Mouse (Mus musculus) midbrain, embryonic 12.5 days (tissue): ENCODE data around the gene Hydin. TPM values are rescaled to one million over a fixed set of nuclear protein-coding genes. Genes with fewer than 3 reads are reported as not detected.
A peak's percentile ranks its signal among the peaks of the same experiment; 100 is the strongest.
"Not testable (repeated sequence)": the region's sequence is repeated elsewhere in the genome, so short reads cannot be mapped to it uniquely, and the experiment has no call there.

Experiments
- ATAC-seq: fragments of 200-750 bp; cut with Nextera tagmentation; 2 replicates; pipeline ENCODE4 v1.8.0; 2017; ENCODE audit warnings: low read depth, moderate TSS enrichment, moderate library complexity; ENCODE audit not compliant: low FRiP score
- H3K27ac ChIP-seq: fragments of 300-500 bp; sonication (generic); replicated peaks from 2 replicates; pipeline ENCODE4 v1.5.1; 2016; ENCODE audit warnings: mild to moderate bottlenecking
- H3K27me3 ChIP-seq: fragments of 300-500 bp; sonication (generic); 2 replicates; pipeline ENCODE4 v1.6.1; 2016; ENCODE audit warnings: mild to moderate bottlenecking
- H3K36me3 ChIP-seq: fragments of 300-500 bp; sonication (generic); 2 replicates; pipeline ENCODE4 v1.6.1; 2016
- H3K4me1 ChIP-seq: fragments of 300-500 bp; sonication (generic); 2 replicates; pipeline ENCODE4 v1.6.1; 2016
- H3K4me2 ChIP-seq: fragments of 300-500 bp; sonication (generic); replicated peaks from 2 replicates; pipeline ENCODE4 v1.6.1; 2016; ENCODE audit warnings: mild to moderate bottlenecking, moderate library complexity
- H3K4me3 ChIP-seq: fragments of 300-500 bp; sonication (generic); 2 replicates; pipeline ENCODE4 v1.5.1; 2016; ENCODE audit warnings: mild to moderate bottlenecking
- H3K9ac ChIP-seq: fragments of 300-500 bp; sonication (generic); replicated peaks from 2 replicates; pipeline ENCODE4 v1.6.1; 2016; ENCODE audit warnings: mild to moderate bottlenecking, moderate library complexity
- H3K9me3 ChIP-seq: fragments of 300-500 bp; sonication (generic); 2 replicates; pipeline ENCODE4 v1.6.1; 2016; ENCODE audit warnings: mild to moderate bottlenecking
- WGBS: fragments of 180-500 bp; shearing (Covaris S2); methylation state at CpG from one replicate; pipeline ENCODE4 v1.1.7; 2016; 5-methylcytosine and 5-hydroxymethylcytosine counted together
- polyA plus RNA-seq: library from polyadenylated mRNA; unstranded; fragments of >200 nt; fragmentation: Nextera tagmentation; extraction: Ambion mirVana; gene quantifications from 2 replicates; pipeline ENCODE4 v1.2.1, GENCODE M21; 2016

The Hydin gene
- polyA plus RNA-seq, 1 experiment from 2014 or later = 0.03 TPM

DNA sequence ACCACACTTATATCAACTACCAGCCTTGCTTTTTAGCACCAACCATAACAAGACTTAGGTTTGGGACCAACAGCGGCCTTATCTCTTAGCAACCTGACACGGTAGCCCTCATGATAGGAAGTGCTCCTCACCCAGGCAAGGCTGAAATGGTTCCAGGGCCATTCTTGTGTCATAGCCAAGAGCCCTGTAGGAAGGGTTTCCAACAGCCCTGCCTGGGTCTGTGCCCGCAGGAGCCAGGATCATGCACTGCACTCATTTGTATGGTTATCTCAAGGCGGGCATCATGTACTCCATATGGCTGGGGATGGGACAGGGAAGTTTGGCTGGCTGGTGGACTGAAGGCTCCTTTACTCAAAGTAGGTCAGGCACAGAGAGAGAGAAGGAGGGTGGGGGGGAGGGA lies 3.9 kb downstream of the Hydin start:
- 92% methylated on average over 4 of the region's 4 CpGs for WGBS
- Histone ChIP-seq H3K27me3 (0 out of 2 replicates have a peak, but pooled peaks cover 3% of the 10 kb centered on the region), H3K9ac (no peak overlapping the region), H3K36me3 (no peaks in the 10 kb centered on the region), H3K4me2 (no peak overlapping the region), H3K9me3 (no peaks in the 10 kb centered on the region), H3K27ac (no peak overlapping the region), H3K4me1 (peaks cover 16% of the 10 kb centered on the region), H3K4me3 (no peak overlapping the region)
- ATAC-seq = no peak

DNA sequence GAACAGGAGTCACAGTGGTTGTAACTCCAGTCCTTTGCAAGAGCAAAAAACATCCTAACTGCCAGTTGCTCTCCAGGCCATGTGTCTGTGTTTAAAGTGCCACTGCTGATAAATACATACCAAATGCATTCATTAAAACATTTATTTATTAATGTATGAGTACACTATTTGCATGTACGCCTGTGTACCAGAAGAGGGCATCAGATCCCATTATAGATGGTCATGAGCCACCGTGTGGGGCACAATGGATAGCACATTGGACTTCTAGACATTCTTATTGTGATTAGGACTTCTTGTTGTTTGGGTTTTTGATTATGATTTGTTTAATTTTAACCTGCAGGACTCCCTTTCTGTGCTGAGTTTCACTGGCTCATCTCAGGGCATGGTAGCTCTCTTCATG lies 6.6 kb downstream of the Hydin start:
- H3K27me3 ChIP-seq = no peaks in the 10 kb centered on the region
- WGBS = 74% methylated on average over 2 of the region's 2 CpGs
- no peak for ATAC-seq
- peaks cover 11% of the 10 kb centered on the region; the same call in 1 of the 2 replicates for H3K4me1 ChIP-seq
- H3K36me3 ChIP-seq = no peaks in the 10 kb centered on the region
- H3K27ac ChIP-seq = no peak overlapping the region
- H3K4me3 ChIP-seq = no peak overlapping the region
- no peaks in the 10 kb centered on the region for H3K9me3 ChIP-seq
- H3K4me2 ChIP-seq = no peak overlapping the region
- H3K9ac ChIP-seq = no peak overlapping the region

DNA sequence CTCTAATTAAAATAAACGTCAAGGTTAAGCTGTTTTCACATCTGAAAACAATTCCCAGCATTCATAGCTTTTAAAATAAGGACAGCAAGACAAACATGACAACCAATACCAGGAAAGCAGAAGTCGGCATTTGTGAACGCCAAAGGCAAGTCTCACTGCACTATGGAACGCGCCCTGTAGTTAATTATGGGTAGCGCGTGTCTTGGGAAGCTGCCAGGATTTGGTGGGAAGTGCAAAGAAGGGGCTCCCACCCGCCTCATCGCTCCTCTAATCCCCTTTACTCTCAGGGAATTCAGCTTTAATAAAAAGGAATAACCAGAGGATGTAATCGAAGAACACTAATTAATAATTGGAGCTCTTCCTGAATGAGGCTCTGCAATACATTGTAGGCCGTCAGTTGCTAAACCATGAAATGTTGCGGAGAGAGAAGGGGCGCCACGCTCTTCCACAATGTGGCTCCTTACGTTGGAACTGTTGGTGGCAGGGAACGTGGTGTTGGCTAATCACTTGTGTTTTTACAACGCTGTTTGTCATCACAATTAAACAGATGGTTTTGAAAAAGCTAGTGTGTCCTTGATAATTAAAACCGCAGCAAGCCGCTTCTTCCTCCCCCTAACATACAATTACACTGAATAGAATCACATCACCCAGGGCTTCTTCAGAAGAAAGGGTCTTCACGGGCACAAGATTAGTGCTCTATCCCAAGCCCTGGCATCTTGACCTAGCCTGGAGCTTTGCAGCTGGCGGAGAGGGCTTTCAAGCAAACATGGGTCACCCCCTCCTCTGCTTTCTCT lies 8.9 kb downstream of the Hydin start:
- H3K4me2 ChIP-seq = no peak overlapping the region
- no peak overlapping the region for H3K9ac ChIP-seq
- WGBS = 62% methylated on average over 21 of the region's 21 CpGs
- peaks cover 11% of the 10 kb centered on the region; the same call in 1 of the 2 replicates for H3K4me1 ChIP-seq
- no peaks in the 10 kb centered on the region for H3K36me3 ChIP-seq
- no peak for ATAC-seq
- H3K4me3 ChIP-seq = no peak overlapping the region
- no peaks in the 10 kb centered on the region for H3K27me3 ChIP-seq
- H3K9me3 ChIP-seq = no peaks in the 10 kb centered on the region
- H3K27ac ChIP-seq = no peak overlapping the region

DNA sequence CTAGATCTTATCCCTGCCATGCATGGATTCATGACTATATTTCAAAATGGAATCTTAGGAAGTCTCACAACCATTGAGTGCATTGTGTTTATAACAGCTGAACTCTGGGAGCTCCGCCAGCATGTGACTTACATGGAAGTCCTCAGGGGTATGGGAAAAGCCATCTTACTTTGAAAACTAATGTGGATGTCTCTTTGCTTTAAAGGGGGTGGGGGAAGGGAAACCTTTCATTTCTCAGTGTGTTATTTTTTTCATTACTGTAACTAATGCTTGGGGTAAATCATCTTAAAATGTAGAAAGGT lies 9.4 kb downstream of the Hydin start:
- ATAC-seq = no peak
- no peaks in the 10 kb centered on the region for H3K36me3 ChIP-seq
- no peak overlapping the region for H3K4me3 ChIP-seq
- H3K4me1 ChIP-seq = peaks cover 11% of the 10 kb centered on the region; the same call in 1 of the 2 replicates
- H3K9me3 ChIP-seq = no peaks in the 10 kb centered on the region
- WGBS = 92% methylated on average over 1 of the region's 1 CpGs
- no peak overlapping the region for H3K4me2 ChIP-seq
- no peaks in the 10 kb centered on the region for H3K27me3 ChIP-seq
- no peak overlapping the region for H3K9ac ChIP-seq
- no peak overlapping the region for H3K27ac ChIP-seq

DNA sequence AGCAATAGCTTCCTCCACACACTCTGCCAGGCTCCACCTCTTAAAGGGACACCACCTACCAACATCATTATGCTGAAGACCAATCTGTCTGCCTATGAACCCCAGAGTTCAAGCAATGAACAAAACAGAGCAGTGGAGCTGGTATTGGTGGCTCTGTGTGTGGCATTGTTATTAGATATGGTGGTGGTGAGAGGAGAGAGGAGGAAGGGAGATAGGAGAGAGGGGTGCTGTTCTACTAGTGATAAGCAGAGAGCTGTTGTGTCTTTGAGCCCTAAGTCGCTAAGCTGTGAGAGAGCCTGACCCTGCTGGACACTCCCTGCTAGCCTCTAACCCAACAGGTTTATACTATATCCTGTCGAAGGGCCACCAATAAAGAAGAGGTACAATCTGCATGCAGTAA lies 45.9 kb downstream of the Hydin start:
- 0 out of 2 replicates have a peak, but pooled peaks cover 4% of the 10 kb centered on the region for H3K27me3 ChIP-seq
- H3K4me3 ChIP-seq = no peak overlapping the region
- H3K9me3 ChIP-seq = no peaks in the 10 kb centered on the region
- no peaks in the 10 kb centered on the region for H3K36me3 ChIP-seq
- H3K4me1 ChIP-seq = peaks cover 8% of the 10 kb centered on the region; the same call in 1 of the 2 replicates
- H3K9ac ChIP-seq = no peak overlapping the region
- H3K4me2 ChIP-seq = no peak overlapping the region
- no peak for ATAC-seq
- 90% methylated on average over 2 of the region's 2 CpGs for WGBS
- no peak overlapping the region for H3K27ac ChIP-seq

DNA sequence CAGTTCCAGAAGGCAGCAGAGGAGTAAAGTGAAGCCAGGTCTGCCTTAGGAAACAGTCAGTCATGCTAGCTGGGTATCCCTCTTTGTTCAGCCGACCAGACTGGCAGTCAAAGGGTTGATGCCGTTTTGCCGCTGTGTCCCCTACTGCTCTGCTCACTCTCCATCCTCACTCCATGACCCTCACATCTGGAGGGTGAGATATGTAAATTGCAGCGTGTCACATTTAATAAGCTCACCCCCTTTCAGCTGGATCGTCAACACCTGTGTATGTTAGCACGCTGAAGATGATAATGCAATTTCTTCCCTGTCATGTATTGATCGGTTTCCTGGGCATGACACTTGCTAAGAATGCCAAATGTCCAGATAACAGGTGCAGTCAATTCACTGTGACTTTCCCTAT lies 49.0 kb downstream of the Hydin start:
- 46% methylated on average over 7 of the region's 7 CpGs for WGBS
- Histone ChIP-seq H3K36me3 (no peaks in the 10 kb centered on the region), H3K9me3 (no peaks in the 10 kb centered on the region), H3K27ac (no peak overlapping the region), H3K4me1 (peaks cover 8% of the 10 kb centered on the region; the same call in 1 of the 2 replicates), H3K4me2 (peak overlapping the region; percentile 12), H3K27me3 (0 out of 2 replicates have a peak, but pooled peaks cover 4% of the 10 kb centered on the region), H3K9ac (no peak overlapping the region), H3K4me3 (no peak overlapping the region)
- no peak for ATAC-seq

DNA sequence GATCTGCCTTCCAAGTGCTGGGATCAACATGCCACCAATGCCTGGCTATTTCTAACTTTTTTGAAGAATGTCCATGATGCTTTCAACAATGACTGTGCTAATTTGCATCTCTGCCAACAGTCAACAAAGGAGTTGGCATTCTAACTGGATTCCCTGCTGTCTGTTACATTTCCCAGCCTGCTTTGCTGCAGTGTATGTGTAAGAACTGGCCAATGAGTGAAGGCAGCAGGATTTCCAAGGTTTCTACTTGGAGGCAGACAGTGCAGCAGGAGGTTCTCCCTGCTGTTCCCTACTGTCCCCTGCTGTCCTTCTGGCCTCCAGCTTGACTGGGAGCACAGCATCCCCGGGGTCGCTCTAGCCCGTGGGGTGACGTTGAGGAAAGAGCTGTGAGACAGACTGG lies 52.8 kb downstream of the Hydin start:
- no peak for ATAC-seq
- H3K4me2 ChIP-seq = no peak overlapping the region
- H3K9me3 ChIP-seq = no peaks in the 10 kb centered on the region
- no peak overlapping the region for H3K27ac ChIP-seq
- 0 out of 2 replicates have a peak, but pooled peaks cover 4% of the 10 kb centered on the region for H3K27me3 ChIP-seq
- H3K9ac ChIP-seq = no peak overlapping the region
- no peaks in the 10 kb centered on the region for H3K36me3 ChIP-seq
- whole genome bisulfite sequencing = 72% methylated on average over 4 of the region's 4 CpGs
- peaks cover 8% of the 10 kb centered on the region; the same call in 1 of the 2 replicates for H3K4me1 ChIP-seq
- no peak overlapping the region for H3K4me3 ChIP-seq

DNA sequence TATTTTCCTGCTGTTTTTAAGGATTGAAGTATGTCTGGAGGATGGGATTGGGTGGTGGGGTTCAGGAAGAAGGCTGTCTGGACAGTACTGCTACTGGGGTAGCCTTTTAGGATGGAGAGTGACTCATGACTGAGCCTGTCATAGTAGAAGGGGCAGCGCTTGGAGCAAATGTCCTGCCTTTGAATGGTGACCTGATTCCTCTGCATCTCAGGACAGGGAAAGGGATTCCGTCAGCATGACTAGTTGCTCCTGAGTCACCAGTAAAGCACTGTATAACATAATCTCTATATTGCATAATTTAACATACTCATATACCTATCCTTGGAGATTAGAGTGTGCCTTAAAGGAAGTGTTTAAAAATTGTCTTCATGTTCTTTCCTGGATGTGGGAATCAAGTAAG lies 54.7 kb downstream of the Hydin start:
- H3K4me2 ChIP-seq = no peak overlapping the region
- H3K4me3 ChIP-seq = no peak overlapping the region
- no peaks in the 10 kb centered on the region for H3K36me3 ChIP-seq
- H3K9me3 ChIP-seq = no peaks in the 10 kb centered on the region
- no peak overlapping the region for H3K9ac ChIP-seq
- no peak overlapping the region for H3K27ac ChIP-seq
- WGBS = 78% methylated on average over 2 of the region's 2 CpGs
- ATAC-seq = no peak
- H3K4me1 ChIP-seq = no peaks in the 10 kb centered on the region
- 0 out of 2 replicates have a peak, but pooled peaks cover 4% of the 10 kb centered on the region for H3K27me3 ChIP-seq

DNA sequence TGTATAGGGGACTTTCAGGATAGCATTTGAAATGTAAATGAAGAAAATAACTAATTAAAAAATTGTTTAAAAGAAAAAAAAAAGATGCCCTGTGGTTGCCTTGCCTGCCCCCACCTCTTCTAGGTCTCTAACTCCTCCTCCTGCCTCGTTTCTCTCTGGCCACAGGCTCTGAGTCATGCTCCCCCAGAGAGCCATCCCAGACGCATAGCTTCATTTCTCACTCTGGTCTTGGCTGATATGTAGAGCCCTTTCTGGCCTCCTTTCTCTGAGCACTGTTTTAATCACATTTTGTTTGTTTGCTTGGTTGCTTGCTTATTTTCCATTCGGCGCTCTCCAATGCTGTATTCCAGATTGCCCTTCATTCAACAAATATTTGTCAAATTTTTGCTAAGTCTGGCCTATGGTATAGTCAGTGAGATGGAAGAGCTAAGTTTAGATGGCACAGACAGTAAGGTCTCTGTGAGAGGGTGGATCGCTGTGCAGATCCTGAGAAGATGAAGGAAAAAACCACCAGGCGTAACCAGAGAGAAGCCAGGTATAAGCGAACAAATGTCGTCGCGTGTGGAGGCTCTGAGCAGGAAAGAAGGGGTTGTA lies 57.3 kb downstream of the Hydin start:
- Histone ChIP-seq H3K27ac (no peak overlapping the region), H3K9ac (no peak overlapping the region), H3K9me3 (no peaks in the 10 kb centered on the region), H3K36me3 (no peaks in the 10 kb centered on the region), H3K27me3 (no peaks in the 10 kb centered on the region), H3K4me1 (no peaks in the 10 kb centered on the region), H3K4me3 (no peak overlapping the region), H3K4me2 (no peak overlapping the region)
- ATAC-seq = no peak
- WGBS = 84% methylated on average over 10 of the region's 10 CpGs

DNA sequence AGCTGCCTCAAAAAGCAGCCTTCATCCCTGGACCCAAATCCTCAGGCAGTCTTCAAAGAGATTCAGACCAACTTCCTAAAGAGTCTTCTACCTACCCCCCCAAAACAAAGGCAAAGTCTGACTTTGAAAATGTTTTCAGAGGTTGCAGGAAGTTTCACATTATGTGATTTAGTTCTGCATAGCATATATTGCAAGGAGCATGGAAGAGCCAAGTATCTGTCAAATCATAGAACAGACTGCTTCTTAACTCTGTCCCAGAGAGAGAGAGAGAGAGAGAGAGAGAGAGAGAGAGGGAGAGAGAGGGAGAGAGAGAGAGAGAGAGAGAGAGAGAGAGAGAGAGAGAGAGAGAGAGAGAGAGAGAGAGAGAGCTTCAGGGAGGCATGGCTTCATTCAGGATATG lies 60.3 kb downstream of the Hydin start:
- H3K27me3 ChIP-seq, H3K4me2 ChIP-seq, H3K4me1 ChIP-seq, H3K9ac ChIP-seq, H3K4me3 ChIP-seq, H3K9me3 ChIP-seq, ATAC-seq, H3K27ac ChIP-seq, H3K36me3 ChIP-seq: not testable (repeated sequence)

DNA sequence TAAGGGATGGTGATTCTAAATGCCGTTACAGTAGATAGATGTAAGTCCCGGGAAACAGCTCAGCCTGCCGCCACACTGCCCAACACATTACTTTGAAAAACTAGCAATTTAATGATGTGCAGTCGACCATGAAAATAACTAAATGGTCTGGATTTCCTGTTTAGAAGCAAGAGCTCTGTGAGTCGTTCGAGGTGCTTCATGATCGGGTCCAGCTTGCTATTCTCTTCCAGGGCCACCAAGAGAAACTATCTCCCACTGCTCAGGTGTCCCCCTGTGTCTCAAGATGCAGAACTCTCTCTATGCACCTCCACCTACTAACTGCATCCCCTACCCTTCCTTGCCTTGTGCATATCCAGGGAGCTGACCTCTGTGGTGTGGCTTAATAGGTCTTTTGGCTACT lies 66.6 kb downstream of the Hydin start:
- WGBS = 82% methylated on average over 7 of the region's 7 CpGs
- Histone ChIP-seq H3K4me2 (no peak overlapping the region), H3K27ac (no peak overlapping the region), H3K9me3 (no peaks in the 10 kb centered on the region), H3K36me3 (no peaks in the 10 kb centered on the region), H3K9ac (no peak overlapping the region), H3K27me3 (no peaks in the 10 kb centered on the region), H3K4me1 (no peaks in the 10 kb centered on the region), H3K4me3 (no peak overlapping the region)
- ATAC-seq = no peak

DNA sequence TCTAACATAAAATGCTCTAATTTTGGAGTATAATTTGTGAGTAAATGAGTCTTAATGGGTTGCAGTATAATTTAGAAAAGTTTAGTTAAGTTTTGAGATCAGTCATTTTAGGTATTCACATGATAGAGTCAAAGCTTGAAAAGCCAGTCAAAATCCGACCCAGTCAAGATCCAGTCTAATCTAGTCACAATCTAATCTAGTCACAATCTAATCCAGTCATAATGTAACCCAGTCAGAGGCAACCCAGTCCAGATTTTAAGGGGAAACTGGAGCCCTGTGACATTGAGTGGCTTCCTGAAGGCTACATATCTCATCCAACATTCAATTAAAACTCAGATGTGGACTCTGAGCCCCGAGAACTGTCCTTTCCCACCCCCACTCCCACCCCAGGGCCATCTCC lies 72.7 kb downstream of the Hydin start:
- H3K9ac ChIP-seq = no peak overlapping the region
- H3K4me2 ChIP-seq = no peak overlapping the region
- no peaks in the 10 kb centered on the region for H3K9me3 ChIP-seq
- H3K27ac ChIP-seq = no peak overlapping the region
- WGBS = 75% methylated on average over 2 of the region's 2 CpGs
- no peaks in the 10 kb centered on the region for H3K36me3 ChIP-seq
- no peak for ATAC-seq
- no peaks in the 10 kb centered on the region for H3K27me3 ChIP-seq
- no peaks in the 10 kb centered on the region for H3K4me1 ChIP-seq
- H3K4me3 ChIP-seq = no peak overlapping the region
